Mouse (Mus musculus): ENCODE results near the gene Ptch2. TPM values are rescaled to one million over a fixed set of nuclear protein-coding genes. Genes with fewer than 3 reads are reported as not detected.

Ptch2 gene
- polyA plus RNA-seq, 2 experiments: 0.55 to 0.61 TPM

DNA sequence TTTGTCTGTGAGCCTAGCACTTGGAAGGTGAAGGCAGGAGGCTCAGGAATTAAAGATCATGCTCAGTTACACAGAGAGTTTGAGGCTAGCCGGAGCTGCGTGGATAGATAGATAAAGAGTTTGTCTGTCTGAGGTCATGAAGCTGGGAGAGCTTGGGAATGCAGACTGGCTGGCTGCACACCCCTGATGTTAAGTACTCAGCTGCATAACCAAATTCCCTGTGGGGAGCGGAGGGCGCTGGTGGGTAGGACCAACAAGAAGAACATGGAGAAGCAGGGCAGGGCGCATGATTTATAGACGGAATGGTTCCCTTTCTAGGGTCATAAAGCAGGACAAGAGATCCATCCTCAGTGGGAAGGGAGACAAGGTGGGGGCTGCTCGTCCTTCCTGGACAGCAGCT is 47.1 kb downstream of the Ptch2 start:
- H3K27ac ChIP-seq: no peak overlapping the region
- TF ChIP-seq EP300 (IDR thresholded peaks at IDR 0.05; ENCODE audit: low read depth) (no peak), CTCF (IDR thresholded peaks at IDR 0.05; ENCODE audit: low read depth) (no peak)
- no peaks in the 10 kb centered on the region for H3K9me3 ChIP-seq (ENCODE audit: control insufficient read depth, low read length)
- no peak overlapping the region for H3K9ac ChIP-seq (replicated peaks)
- no peak for ATAC-seq (ENCODE audit: insufficient read depth)
- WGBS (ENCODE audit: insufficient replicate concordance): 54% methylated on average over 7 of the region's 7 CpGs
- no peak overlapping the region for H3K4me2 ChIP-seq (ENCODE audit: low read depth)
- no peak for DNase-seq (ENCODE audit: low read depth in 3 of 3, low spot score in 3 of 3)
- H3K4me1 ChIP-seq (replicated peaks; ENCODE audit: control insufficient read depth in 2 of 2, insufficient read depth in 2 of 2, low read length in 1 of 2): no peaks in the 10 kb centered on the region; a peak in 1 of 4 replicates
- H3K27me3 ChIP-seq (ENCODE audit: control insufficient read depth, insufficient read depth, low read length): no peaks in the 10 kb centered on the region
- no peak overlapping the region for H3K4me3 ChIP-seq (ENCODE audit: insufficient read depth in 1 of 2, low read depth in 2 of 2, low read length in 2 of 2)
- no peaks in the 10 kb centered on the region for H3K36me3 ChIP-seq (replicated peaks; ENCODE audit: control insufficient read depth, insufficient read depth, low read depth)

DNA sequence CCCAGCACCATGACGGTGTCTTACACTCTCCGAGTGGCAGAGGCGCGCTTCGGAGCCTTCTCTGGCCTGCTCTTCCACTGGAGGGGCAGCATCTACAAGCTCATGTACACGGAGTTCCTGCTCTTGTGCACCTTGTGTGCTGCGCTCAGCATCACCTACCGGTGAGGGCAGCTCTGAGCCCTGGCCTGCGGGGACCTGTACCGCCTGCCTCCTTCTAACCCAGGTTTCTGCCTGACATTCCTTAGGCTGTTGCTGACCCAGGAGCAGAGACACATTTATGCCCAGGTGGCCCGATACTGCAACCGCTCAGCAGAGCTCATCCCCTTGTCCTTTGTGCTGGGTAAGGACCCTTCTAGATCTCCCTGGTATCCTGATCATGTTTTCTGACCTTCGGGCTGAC is 49.4 kb downstream of the Ptch2 start:
- no peaks in the 10 kb centered on the region for H3K4me1 ChIP-seq (replicated peaks; ENCODE audit: control insufficient read depth in 2 of 2, insufficient read depth in 2 of 2, low read length in 1 of 2)
- no peaks in the 10 kb centered on the region for H3K9me3 ChIP-seq (ENCODE audit: control insufficient read depth, low read length)
- no peak for DNase-seq (ENCODE audit: low read depth in 3 of 3, low spot score in 3 of 3)
- no peak overlapping the region for H3K9ac ChIP-seq (replicated peaks)
- H3K4me3 ChIP-seq (ENCODE audit: insufficient read depth in 1 of 2, low read depth in 2 of 2, low read length in 2 of 2): no peak overlapping the region
- ATAC-seq (ENCODE audit: insufficient read depth): no peak
- H3K4me2 ChIP-seq (ENCODE audit: low read depth): no peak overlapping the region
- no peak for TF ChIP-seq EP300 (IDR thresholded peaks at IDR 0.05; ENCODE audit: low read depth)
- no peak for TF ChIP-seq CTCF (IDR thresholded peaks at IDR 0.05; ENCODE audit: low read depth)
- WGBS (ENCODE audit: insufficient replicate concordance): 84% methylated on average over 13 of the region's 13 CpGs
- H3K36me3 ChIP-seq (replicated peaks; ENCODE audit: control insufficient read depth, insufficient read depth, low read depth): peaks cover 7% of the 10 kb centered on the region
- H3K27me3 ChIP-seq (ENCODE audit: control insufficient read depth, insufficient read depth, low read length): no peaks in the 10 kb centered on the region
- no peak overlapping the region for H3K27ac ChIP-seq

GRCm38 (mm10) chr4:117146176-117146575 is 50.3 kb downstream of the Ptch2 start:
- no peak overlapping the region for H3K4me2 ChIP-seq (ENCODE audit: low read depth)
- no peaks in the 10 kb centered on the region for H3K27me3 ChIP-seq (ENCODE audit: control insufficient read depth, insufficient read depth, low read length)
- H3K4me1 ChIP-seq (replicated peaks; ENCODE audit: control insufficient read depth in 2 of 2, insufficient read depth in 2 of 2, low read length in 1 of 2): no peaks in the 10 kb centered on the region
- 37% methylated on average over 15 of the region's 15 CpGs for WGBS (ENCODE audit: insufficient replicate concordance)
- ATAC-seq (ENCODE audit: insufficient read depth) (peak; percentile 27; the same call in 1 of the 2 replicates), DNase-seq (ENCODE audit: low read depth in 3 of 3, low spot score in 3 of 3) (peak; percentile 80 to 89 (median 84))
- H3K36me3 ChIP-seq (replicated peaks; ENCODE audit: control insufficient read depth, insufficient read depth, low read depth): peaks cover 16% of the 10 kb centered on the region
- H3K27ac ChIP-seq: no peak overlapping the region
- H3K4me3 ChIP-seq (ENCODE audit: insufficient read depth in 1 of 2, low read depth in 2 of 2, low read length in 2 of 2): no peak overlapping the region
- no peaks in the 10 kb centered on the region for H3K9me3 ChIP-seq (ENCODE audit: control insufficient read depth, low read length)
- no peak overlapping the region for H3K9ac ChIP-seq (replicated peaks)
- TF ChIP-seq CTCF (IDR thresholded peaks at IDR 0.05; ENCODE audit: low read depth): peak; percentile 99
- no peak for TF ChIP-seq EP300 (IDR thresholded peaks at IDR 0.05; ENCODE audit: low read depth)

- 72% methylated on average over 18 of the region's 18 CpGs for whole genome bisulfite sequencing (ENCODE audit: insufficient replicate concordance)
- ATAC-seq (ENCODE audit: insufficient read depth): no peak
- TF ChIP-seq EP300 (IDR thresholded peaks at IDR 0.05; ENCODE audit: low read depth) (no peak), CTCF (IDR thresholded peaks at IDR 0.05; ENCODE audit: low read depth) (no peak)
- Histone ChIP-seq H3K4me1 (replicated peaks; ENCODE audit: control insufficient read depth in 2 of 2, insufficient read depth in 2 of 2, low read length in 1 of 2) (peaks cover 4 to 5% of the 10 kb centered on the region in 2 experiments), H3K4me2 (ENCODE audit: low read depth) (no peak overlapping the region), H3K27me3 (ENCODE audit: control insufficient read depth, insufficient read depth, low read length) (no peaks in the 10 kb centered on the region), H3K27ac (no peak overlapping the region), H3K9me3 (ENCODE audit: control insufficient read depth, low read length) (no peaks in the 10 kb centered on the region), H3K36me3 (replicated peaks; ENCODE audit: control insufficient read depth, insufficient read depth, low read depth) (peaks cover 33% of the 10 kb centered on the region), H3K9ac (replicated peaks) (no peak overlapping the region), H3K4me3 (ENCODE audit: insufficient read depth in 1 of 2, low read depth in 2 of 2, low read length in 2 of 2) (no peak overlapping the region)
- DNase-seq (ENCODE audit: low read depth in 3 of 3, low spot score in 3 of 3): no peak
Observed at GRCm38 (mm10) chr4:117148047-117148713, 52.3 kb downstream of the Ptch2 start.

DNA sequence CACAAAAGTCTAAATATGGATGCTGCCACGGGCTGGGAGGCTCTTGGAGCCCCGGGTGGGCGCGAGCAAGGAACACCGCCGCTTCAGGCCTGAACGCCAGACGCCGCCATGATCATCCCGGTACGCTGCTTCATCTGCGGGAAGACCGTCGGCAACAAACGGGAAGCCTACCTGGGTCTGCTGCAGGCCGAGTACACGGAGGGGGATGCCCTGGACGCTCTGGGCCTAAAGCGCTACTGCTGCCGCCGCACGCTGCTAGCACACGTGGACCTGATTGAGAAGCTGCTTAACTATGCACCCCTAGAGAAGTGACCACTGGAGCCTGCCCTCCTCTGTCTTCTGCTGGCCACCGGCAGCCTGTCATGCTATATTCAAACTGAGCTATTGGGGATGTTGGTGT is 52.9 kb downstream of the Ptch2 start:
- ATAC-seq (ENCODE audit: insufficient read depth) (no peak), DNase-seq (ENCODE audit: low read depth in 3 of 3, low spot score in 3 of 3) (no peak)
- H3K4me1 ChIP-seq (replicated peaks; ENCODE audit: control insufficient read depth in 2 of 2, insufficient read depth in 2 of 2, low read length in 1 of 2): peaks cover 6 to 10% of the 10 kb centered on the region in 2 experiments
- no peak overlapping the region for H3K9ac ChIP-seq (replicated peaks)
- no peak overlapping the region for H3K4me2 ChIP-seq (ENCODE audit: low read depth)
- H3K4me3 ChIP-seq (ENCODE audit: insufficient read depth in 1 of 2, low read depth in 2 of 2, low read length in 2 of 2): no peak overlapping the region
- 74% methylated on average over 24 of the region's 24 CpGs for WGBS (ENCODE audit: insufficient replicate concordance)
- H3K36me3 ChIP-seq (replicated peaks; ENCODE audit: control insufficient read depth, insufficient read depth, low read depth): peaks cover 40% of the 10 kb centered on the region
- H3K9me3 ChIP-seq (ENCODE audit: control insufficient read depth, low read length): no peaks in the 10 kb centered on the region
- TF ChIP-seq CTCF (IDR thresholded peaks at IDR 0.05; ENCODE audit: low read depth): no peak
- TF ChIP-seq EP300 (IDR thresholded peaks at IDR 0.05; ENCODE audit: low read depth): no peak
- H3K27me3 ChIP-seq (ENCODE audit: control insufficient read depth, insufficient read depth, low read length): no peaks in the 10 kb centered on the region
- no peak overlapping the region for H3K27ac ChIP-seq

Data from liver, embryonic 14.5 days (tissue).